Mouse (Mus musculus) CD4-positive naive resting alpha-beta T cell, adult 57 days (primary cell): Measurements from ENCODE around the gene Cabcoco1. TPM values are rescaled to one million over a fixed set of nuclear protein-coding genes. Genes with fewer than 3 reads are reported as not detected.

Experiments
- total RNA-seq: library from RNA; stranded (reverse); gene quantifications from one replicate; pipeline ENCODE4 v1.2.4, GENCODE M21; 2023

Gene Cabcoco1
- total RNA-seq, result 0.95 TPM

DNA sequence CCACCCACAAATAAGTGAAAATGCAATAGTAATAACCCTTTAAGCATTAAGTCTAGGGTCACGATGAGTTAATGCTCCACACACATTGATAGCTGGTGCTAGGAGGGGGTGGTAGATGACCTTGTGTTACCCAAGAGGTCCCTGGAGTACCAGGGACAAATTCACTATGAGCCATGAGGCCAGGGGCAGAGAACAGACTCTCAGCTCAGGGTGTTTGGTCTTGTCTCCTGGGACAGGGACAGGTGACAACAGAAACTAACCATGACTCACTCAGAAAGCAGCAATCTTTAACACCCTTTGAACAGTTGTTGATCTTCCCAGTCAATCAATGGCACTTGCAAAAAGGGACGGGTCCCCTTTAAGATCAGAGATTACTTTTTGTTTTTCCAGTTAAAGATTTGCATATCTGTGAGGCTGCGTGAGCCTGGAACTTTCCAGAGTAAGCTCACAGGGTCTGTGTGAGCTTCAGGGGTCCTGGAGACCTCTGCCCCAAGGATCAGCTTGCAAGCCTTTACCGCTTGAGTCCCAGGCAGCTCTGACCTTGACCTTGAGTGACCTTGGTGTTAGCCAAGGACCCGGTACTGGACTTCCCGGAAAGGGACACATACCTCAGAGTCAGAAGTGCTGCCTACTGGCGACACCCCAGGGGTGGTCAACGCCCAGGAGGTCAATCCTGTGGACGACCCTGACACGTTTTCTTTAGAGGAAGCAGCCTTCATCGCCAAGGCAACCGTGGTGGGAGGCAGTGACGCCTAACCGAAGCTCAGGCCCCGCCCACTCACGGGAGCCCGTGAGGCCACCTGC lies at the start of gene Cabcoco1:
Gene Cabcoco1 (minus strand): TSS at position 758 of the 804 bp plus-strand sequence.

Other genes starting within 250 kb of the Cabcoco1 start
- gene Tmem26, start 181.8 kb upstream of the Cabcoco1 start, total RNA-seq, result 0.89 TPM